Mouse (Mus musculus) liver, embryonic 14.5 days (tissue): Measurements from ENCODE around the gene Slc35b3.

Source experiments
- CTCF ChIP-seq: IDR thresholded peaks from 2 replicates; pipeline ENCODE4 v1.5.1; 2016; ENCODE audit warnings: antibody characterized with exemption, low read depth, control low read depth
- EP300 ChIP-seq: IDR thresholded peaks from 2 replicates; pipeline ENCODE4 v1.6.1; 2016; ENCODE audit warnings: antibody characterized with exemption, low read depth

DNA sequence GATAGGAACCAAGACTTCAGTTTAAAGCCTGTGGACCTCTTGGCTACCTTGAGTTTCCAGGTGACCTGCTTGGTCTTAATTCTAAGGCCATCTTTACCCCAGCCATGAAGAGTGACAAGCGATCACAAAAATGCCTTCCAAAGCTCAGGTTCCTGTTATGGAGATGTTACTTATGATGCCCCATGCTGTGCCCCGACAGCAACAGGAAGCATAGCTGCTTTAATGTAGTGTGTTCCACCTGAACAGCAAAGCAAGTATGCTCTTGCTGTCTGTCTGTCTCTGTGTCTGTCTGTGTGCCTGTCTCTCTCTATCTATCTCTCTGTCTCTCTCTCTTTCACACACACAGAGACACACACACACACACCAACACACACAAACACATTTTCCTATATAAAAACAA, 22.2 kb downstream of the Slc35b3 start:
- TF ChIP-seq CTCF = no peak
- no peak for TF ChIP-seq EP300
